Mouse (Mus musculus) duodenum, adult 2 months (tissue): ENCODE measurements around the gene Fbxo42. TPM values are rescaled to one million over a fixed set of nuclear protein-coding genes. Genes with fewer than 3 reads are reported as not detected.

Experiments used
- polyA plus RNA-seq: library from polyadenylated mRNA; depleted of rRNA; stranded (reverse); fragments of >200 nt; gene quantifications from 2 replicates; pipeline ENCODE4 v1.2.3, GENCODE M21; 2012; ENCODE audit warnings: low replicate concordance; rRNA removed

Fbxo42 gene
- polyA plus RNA-seq, result 8.5 and 10.2 TPM in 2 replicates

GRCm38 (mm10) chr4:141147112-141148008 lies at the start of gene Fbxo42:
Fbxo42 (plus strand) TSS chr4:141147913.

GRCm38 (mm10) chr4:141139116-141139970 lies 8.4 kb upstream of the Fbxo42 start, which contains the start of gene Szrd1:
Szrd1 (minus strand) TSS chr4:141139775.

GRCm38 (mm10) chr4:141213770-141214336 lies 66.1 kb downstream of the Fbxo42 start, which contains the start of gene Rsg1:
Rsg1 (plus strand) TSS chr4:141213956.

GRCm38 (mm10) chr4:141239388-141240125 lies 91.8 kb downstream of the Fbxo42 start, which contains the start of gene Arhgef19:
Arhgef19 (plus strand) TSS chr4:141239499.

Other genes with a start within 250 kb of the Fbxo42 start
- 2.0 and 8.1 TPM in 2 replicates for gene Padi2, start 241.6 kb upstream of the Fbxo42 start, polyA plus RNA-seq
- gene Sdhb, start 186.7 kb upstream of the Fbxo42 start, polyA plus RNA-seq, result 331 and 578 TPM in 2 replicates
- gene Atp13a2, start 161.0 kb upstream of the Fbxo42 start, polyA plus RNA-seq, result 51.9 and 58.0 TPM in 2 replicates
- gene Mfap2, start 137.5 kb upstream of the Fbxo42 start, polyA plus RNA-seq, result 14.6 and 18.5 TPM in 2 replicates
- 3.3 and 7.0 TPM in 2 replicates for gene Crocc, start 87.4 kb upstream of the Fbxo42 start, polyA plus RNA-seq
- 50.1 and 75.6 TPM in 2 replicates for gene Necap2, start 69.6 kb upstream of the Fbxo42 start, polyA plus RNA-seq
- gene Spata21, start 59.6 kb upstream of the Fbxo42 start, polyA plus RNA-seq, result not detected in 2 replicates
- gene Szrd1, start 8.1 kb upstream of the Fbxo42 start, polyA plus RNA-seq, result 59.7 and 70.7 TPM in 2 replicates
- 0.18 and 0.99 TPM in 2 replicates for gene Rsg1, start 66.0 kb downstream of the Fbxo42 start, polyA plus RNA-seq
- 38.6 and 79.5 TPM in 2 replicates for gene Arhgef19, start 91.6 kb downstream of the Fbxo42 start, polyA plus RNA-seq
- 35.9 and 50.7 TPM in 2 replicates for gene Epha2, start 153.3 kb downstream of the Fbxo42 start, polyA plus RNA-seq
- 1.4 and 2.9 TPM in 2 replicates for gene Fam131c, start 220.3 kb downstream of the Fbxo42 start, polyA plus RNA-seq